Mouse (Mus musculus): ENCODE results near the gene Alpk1.

Gene Alpk1

DNA sequence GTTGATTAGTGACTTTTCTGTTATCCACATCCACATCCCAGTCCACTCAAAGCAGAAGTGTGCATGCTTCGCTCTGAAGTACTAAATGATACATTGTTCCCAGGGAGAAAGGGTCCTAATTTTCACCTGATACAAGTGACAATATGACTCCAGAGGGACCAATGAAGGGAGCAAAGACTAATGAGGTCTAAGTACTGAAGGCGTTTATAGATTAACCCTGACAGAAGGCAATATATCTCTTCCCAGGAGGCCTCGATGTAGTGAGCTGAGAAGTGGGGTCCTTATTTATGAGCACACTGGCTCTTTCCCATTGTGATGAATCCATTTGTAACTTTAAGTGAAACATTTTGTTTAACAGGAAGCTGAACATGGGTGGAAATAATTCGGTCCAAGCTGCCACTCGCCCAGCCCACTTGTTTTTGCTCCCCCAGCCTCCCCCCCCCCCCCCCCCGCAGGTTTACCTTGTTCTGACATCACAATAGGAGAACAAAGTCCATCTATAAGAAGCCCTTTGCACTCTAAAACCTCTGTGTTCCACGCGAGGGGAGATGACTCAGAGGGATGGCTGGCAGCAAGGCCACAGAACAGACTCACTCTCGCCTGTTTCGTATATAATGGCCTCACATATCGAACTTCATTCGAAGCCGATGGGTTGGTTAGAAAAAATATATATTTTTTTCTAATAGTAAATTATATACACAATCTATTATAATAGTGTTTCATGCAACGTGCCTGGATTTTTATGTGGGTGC is 36.5 kb downstream of the Alpk1 start:
- DNase-seq (ENCODE audit: low spot score): no peak

DNA sequence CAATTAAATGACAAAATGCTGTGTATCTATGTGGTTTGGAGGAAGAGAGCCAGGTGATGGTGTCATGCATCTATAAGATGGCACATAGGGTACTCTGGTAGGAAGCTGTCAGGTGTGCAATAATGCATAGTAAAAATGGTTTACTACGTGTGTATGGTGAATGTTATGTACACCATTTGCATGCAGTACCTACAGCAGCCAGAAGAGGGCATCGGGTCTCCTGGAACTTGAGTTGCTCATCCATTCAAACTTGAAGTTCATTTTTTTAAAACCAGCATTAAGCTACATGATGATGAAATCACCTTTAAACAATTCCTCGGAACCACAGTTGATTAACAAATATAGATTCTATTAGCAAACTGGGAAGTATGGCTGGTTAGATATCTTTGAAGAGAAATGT is 38.9 kb downstream of the Alpk1 start:
- DNase-seq (ENCODE audit: low spot score): no peak

DNA sequence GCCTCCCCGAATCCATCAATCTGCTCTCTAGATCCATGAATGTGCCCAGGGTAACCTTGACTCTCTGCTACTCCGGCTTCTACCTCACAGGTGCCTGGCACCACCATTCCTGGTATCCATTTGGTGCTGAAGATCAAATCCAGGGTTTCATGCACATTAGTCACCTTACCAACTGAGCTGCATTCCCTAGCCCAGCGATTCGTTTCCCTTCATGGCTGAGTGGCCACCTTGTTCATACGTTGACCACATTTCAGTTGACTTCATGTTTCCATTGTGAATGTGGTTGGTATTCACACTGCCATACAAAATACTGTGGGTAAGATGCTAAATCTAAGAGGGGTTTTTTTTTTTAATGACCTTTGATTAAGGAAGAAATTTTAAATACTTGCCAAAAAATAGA is 42.5 kb downstream of the Alpk1 start:
- DNase-seq (ENCODE audit: low spot score): no peak

DNA sequence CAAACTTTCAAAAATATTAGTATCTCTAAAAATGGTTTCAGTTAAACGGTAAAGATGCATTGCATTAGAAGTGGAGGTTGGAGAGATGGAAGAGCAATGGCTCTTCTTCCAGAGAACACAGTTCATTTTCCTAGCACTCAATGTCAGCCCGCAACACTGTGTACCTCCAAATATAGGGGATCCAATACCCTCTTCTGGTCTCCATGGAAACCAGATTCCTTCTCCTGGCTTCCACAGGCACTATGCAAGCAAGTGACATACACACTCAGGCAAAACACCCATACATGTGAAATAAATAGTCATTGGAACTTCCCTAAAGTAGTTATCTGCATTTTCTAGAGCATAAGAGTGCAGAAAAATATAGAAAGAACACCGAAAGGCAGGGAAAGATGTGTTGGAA is 44.9 kb downstream of the Alpk1 start:
- DNase-seq (ENCODE audit: low spot score): no peak

DNA sequence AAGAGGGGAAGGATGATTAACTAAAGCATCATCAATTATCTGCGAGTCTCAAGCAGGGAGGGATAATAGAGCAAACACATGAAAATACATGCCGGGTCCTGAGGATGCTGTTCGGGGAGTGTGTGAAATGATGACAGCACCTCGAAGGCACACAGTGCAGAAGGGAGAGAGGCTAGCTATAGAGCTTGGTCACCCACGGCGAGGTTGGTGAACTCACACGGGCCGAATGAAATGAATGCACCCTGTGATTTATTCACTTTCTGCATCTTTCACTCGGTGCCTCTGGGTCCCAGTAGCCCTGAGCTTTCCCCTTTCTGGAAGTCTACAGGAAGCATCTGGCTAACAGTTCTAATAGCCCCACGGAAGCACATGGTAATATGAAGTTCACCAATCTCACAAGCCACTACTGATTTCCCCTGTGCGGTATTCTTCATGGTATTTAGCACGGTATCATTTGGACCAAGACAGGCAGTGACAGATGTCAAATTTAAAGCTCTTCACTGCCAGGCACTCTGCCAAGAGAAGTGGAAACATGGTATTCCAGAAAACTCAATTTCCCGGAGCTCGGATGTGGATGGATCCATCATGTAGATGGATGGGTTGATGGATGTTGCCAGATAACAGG is 50.7 kb downstream of the Alpk1 start:
- DNase-seq (ENCODE audit: low spot score): no peak

DNA sequence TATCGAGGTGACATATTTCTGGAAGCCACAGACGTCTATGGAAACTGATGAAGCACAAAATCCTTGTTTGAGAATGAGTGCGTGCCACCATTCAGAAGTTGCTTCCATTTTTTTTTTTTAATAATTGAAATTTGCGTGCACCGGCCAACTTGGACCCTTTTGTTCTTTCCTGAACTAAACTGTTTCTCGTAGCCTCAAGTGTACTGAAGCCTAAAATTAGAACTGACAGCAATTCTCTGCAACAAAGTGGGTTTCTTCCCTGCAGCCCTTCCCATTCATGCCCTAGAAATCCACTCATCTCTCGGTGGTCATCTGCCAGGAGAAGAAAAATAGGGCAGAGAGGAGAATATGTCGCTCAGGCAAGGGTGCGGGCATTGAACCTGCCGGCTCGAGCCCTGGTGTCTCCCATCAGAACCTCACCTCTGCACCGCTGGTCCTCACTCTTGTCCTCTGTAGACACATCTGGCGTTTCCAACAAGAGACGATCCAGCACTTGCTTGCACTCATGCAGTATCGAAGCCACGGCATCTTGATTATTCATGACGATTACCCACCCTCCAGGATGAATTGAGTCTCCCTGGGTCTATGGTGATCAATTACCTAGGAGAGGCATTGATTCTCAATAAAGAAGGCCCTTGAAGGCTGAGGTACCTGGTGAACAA is 51.3 kb downstream of the Alpk1 start:
- no peak for DNase-seq (ENCODE audit: low spot score)

DNA sequence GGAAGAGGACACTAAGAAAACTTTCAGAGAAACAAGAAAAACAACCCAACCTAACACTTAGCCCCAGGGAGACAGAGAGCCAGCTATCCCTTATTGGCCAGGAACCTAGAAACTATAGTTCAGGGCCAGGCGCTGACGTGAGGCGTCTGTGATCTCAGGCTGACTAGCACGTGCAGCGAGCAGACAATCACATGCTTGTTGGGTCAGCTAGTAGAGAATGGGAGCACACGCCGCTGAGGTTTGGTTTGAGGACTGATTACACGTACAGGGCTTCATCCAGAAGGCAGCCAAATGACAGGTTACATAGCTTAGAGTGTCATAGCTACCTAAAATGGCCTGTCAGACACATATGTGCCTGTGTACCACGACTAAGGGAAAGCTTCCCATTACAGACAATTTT is 52.3 kb downstream of the Alpk1 start:
- no peak for DNase-seq (ENCODE audit: low spot score)

DNA sequence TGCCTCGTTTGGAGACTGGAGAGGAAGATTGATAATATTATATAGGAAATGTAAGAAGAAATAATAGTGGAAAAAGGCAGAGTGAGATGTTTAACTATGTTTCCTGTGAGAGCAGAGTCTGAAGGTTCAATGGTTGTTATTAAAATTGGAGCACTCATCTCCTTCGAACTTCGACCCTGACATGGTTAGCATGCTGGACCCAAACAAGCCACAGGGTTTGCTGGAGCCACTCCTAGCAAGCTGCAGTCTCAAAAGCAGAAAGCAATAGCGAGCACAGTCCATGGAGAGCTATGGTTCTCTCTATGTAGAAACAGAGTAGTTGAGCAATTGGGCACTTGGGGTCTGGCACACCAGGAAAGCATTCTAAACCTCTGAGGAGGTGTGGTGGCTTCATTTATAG is 59.4 kb downstream of the Alpk1 start:
- no peak for DNase-seq (ENCODE audit: low spot score)

DNA sequence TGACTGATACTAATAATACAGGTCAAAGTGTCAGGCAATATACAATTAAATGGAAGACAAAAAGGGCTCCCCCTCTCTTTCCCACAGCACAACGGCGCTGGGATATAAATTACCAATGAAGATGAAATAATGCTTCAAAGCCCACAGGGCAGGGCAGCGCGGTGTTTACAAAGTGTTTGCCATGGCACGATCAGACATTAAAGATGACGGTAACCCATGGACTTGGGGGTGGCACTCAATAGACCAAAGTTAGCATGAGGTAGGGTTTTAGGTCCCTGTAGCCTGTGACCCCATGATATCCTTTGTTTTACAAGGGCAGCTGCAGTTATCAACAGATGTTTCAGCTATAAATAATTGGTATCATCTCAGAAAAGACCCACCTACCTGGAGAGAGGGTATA is 60.3 kb downstream of the Alpk1 start:
- DNase-seq (ENCODE audit: low spot score): no peak

DNA sequence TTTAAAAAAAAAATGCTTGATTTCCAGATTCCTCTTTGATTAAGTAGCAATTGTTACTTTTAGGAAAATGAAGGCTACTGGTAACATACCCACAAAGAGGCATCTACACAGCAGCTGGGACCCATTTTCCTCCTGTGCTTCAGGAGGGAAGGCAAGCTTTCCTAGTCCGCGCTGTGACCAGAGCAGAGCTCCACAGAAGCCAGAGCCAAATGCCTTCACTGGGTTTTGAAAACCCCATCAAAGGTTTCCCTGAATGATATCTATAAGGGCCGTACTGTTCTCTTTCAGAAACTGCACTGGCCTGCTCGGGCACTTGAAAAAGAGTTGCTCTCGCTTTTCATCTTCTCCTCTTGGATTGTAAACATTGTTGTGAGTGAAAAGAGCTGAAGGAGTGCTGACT is 60.7 kb downstream of the Alpk1 start:
- no peak for DNase-seq (ENCODE audit: low spot score)

DNA sequence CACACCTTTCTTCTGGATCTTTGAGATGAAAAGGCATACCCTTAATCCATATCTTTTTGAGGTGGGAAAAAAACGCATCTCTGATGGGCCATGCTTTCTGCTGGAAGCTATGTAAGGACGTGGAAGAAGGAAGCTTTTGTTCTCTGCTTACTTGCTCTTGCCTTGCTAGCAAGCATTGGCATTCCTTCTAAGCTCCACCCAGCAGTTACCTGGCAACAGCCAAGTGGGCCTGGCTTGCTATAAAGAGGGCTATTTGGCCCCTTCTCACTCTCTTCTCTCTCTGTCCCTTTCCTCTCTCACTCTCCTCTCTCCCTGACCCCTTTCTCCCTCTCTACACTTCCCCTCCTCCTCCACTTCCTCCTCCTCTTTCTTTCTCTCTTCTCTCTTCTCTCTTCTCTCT is 63.6 kb downstream of the Alpk1 start:
- peak; percentile 44 for DNase-seq (ENCODE audit: low spot score)

DNA sequence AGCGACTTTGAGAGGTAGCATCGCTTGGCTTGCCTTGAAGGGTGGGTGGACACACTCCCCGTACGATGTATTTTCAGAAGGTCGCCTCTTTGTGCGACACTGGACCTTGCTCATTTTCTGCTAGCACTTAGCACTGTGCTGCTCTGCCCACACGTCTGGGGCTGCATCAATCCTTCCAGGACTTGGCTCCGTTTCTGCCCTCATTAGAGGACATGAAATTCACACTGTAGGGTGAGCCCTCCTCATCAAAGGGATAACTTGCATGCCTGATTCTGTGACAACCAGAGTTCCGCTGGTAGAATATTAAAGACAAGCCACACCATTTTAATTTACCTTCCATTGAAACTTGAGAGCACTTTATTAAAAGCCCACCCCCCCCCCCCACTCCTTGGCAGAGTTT is 67.2 kb downstream of the Alpk1 start:
- DNase-seq (ENCODE audit: low spot score): no peak

DNA sequence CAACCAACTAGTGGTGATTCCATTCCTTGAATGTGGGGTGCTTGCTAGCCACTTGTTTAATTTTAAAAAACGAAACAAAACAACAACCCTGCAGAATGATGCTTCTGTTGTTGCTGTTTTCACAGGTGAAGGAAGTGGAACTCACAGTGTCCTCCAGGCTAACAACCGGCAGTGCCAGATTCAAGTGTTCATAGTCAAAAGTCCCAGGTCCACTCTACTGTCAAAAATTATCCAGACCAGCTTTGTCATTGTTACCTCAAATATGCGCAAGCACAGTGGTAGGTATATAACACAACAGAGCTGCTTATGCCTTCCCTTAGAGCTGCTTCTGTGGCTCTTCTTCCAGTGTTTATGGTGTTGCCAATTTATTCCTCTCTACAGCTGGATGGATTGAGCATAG is 68.8 kb downstream of the Alpk1 start:
- no peak for DNase-seq (ENCODE audit: low spot score)

DNA sequence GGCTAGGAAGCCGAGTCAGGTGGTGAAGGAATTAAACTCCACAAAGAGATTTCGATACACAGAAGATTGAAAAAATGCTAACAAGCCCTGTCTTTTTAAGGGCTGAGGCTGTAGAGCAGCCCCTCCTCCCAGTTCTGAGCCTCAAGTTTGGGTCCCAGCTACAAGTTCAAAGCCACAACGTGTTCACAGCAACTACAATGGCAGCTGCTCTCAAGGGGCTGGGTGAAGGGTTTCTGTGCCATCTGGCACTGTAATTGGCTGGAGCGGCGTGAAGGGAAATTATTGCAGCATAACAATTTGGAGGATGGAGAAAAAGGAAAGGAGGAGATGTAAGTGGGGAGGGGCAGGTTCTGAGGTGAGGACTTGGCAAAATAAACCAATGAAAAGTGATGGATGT is 73.2 kb downstream of the Alpk1 start:
- DNase-seq (ENCODE audit: low spot score): peak; percentile 28

DNA sequence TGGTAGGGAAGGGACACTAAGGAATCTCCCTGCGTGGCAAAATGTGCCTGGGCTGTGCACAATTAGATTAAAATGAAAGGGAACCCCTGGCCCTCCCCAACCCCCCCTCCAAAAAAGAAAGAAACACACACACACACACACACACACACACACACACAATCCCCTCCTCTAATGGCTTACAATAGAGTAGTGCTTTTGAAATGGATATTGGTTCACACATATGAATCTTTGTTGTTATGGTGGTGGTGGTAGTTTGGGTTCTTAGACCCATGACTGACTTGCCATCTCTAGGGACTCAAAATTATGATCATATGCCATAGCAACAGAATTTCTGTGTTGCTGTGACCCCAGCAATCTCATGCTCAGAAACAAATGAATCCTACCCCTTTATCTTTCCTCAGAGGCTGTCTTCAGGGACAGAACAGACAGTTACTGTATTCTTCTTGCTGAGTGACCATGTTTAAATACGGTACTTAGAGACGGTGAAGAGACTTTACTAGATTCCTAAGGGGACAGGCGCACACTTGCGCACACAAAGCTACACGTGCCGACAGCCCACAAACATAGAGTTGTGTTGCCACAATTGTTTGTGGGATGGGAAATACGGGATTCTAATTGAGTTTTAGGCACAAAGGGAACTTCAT is 73.8 kb downstream of the Alpk1 start:
- DNase-seq (ENCODE audit: low spot score): peak; percentile 18

DNA sequence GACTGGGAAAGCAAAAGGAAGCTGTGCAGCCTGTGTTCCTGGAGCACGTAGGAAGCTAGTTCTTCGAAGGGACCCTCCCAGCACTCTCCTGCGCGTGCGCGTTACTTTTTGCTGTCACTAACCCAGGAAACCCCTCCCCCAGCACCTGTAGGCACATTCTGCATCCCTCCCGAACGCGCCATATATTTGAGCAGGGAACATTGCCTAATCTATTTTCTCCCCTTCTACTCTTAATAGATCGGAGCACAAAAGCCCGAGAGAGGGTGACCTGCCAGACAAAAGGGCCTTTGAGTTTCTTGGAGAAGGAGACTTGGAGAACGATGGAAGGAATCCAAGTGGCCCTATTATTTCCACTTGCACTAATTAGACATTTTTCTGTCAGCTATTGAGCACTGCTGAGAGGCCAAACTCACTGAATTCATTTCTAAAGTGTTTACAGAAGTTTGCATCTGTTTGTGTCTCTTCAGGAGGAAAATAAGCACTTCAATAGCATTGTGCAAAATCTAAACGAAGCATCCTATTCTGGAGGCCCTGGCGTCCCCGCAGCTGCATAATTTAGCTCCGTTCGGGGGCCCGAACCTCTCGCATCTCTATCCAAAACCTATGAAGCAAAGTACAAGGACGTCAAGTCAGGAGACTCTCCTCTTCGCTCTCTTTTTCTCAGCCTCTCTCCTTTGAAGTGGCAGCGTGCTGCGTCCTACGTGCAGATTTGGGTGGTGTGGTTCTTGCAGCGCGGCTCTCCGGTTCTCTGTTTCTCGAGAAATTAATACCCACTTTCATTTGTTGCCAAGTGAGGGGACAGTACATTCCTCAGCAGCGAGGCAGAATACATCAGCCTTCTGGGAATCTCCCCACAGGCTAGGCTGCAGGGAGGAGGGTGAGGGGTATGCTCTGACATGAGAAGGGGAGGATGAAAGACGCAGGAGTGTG is 74.5 kb downstream of the Alpk1 start:
- peak; percentile 89 for DNase-seq (ENCODE audit: low spot score)

DNA sequence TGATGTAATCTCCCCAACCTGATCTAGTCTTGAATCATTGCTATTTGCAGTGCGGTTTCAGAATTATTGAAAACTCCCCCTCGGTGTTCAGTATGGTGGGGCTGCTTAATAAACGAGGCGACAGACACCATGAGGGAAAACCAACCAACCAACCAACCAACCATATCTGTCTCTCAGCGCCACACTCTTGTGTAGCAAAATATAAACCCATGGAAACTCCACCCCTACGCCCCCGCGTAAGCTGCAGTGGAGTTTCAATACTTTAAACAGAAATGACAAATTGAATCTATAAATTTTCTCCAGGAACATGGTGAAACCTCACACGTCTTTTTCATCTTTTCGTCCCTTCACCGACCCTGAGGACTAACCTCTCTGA is 75.2 kb downstream of the Alpk1 start:
- DNase-seq (ENCODE audit: low spot score): peak; percentile 12

DNA sequence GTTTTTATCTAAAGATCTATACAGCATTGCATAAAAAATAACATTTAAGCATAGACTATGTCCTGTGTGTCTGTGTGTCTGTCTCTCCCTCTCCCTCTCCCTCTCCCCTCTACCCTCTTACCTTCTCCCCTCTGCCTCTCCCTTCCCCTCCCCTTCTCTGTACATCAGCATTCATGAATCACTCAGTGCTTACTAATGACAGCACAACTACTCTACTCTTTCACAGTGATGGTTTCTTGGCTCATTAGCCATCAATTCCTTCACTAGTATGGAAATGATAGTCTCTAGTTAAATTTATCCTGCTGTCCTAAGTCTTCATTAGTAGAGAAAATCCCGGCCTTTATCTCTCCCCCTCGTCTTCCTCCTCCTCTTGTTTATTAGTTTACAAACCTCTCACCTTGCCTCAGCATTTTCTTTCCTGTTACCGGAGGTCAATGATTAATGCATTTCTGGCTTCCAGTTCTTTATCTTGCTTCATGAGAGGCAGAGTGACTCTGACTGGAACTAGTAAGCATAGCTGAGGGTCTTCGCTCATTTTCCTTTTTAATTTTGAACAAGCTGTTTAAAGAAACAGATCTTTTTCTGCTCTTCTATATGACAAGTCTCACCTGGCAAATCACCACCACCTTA is 79.0 kb downstream of the Alpk1 start:
- no peak for DNase-seq (ENCODE audit: low spot score)

DNA sequence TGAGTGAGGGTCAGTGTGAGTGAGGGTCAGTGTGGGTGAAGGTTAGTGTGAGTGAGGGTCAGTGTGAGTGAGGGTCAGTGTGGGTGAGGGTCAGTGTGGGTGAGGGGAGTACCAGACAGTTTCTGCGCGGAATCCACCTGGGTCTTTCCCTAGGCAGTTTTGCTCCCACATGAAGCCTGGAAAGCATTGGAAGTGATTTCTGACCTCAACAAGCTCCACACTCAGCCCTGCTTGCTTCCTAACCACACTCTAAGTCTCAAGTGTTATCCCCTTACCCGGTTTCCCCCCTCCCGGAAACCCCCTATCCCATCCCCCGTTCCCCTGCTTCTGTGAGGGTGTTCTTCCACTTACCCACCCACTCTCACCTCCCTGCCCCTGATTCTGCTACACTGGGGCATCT is 81.7 kb downstream of the Alpk1 start:
- no peak for DNase-seq (ENCODE audit: low spot score)

DNA sequence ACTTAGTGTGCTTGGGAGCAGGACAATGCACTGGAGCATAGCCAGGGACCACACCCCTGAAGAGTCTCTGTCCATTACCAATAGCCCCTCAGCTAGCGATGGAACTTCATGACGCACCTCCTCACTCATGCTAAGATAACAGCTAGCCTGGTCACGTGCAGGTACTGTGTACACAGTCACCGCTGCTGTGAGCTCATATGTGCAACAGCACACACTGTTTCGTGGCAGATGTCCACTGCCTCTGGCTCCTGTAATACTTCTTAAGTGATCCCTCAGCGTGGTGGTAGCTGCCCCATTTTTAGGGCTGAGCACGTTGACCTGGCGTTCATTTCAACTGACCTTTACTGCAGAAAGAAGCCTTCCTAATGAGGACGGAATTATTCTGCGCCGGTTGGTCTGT is 83.8 kb downstream of the Alpk1 start:
- no peak for DNase-seq (ENCODE audit: low spot score)
